Mouse (Mus musculus) cerebellum, postnatal 4 days (tissue): Measurements from ENCODE around the gene Mtmr3.
A peak's percentile ranks its signal among the peaks of the same experiment; 100 is the strongest.
"Not testable (repeated sequence)": the region's sequence is repeated elsewhere in the genome, so short reads cannot be mapped to it uniquely, and the experiment has no call there.

ENCODE experiments used
- DNase-seq, 2 experiments: peaks; one replicate each; pipeline ENCODE4 v3.0.0; 2022; ENCODE audit warnings: low spot score in 2 of 2, mixed read lengths in 1 of 2

The Mtmr3 gene

DNA sequence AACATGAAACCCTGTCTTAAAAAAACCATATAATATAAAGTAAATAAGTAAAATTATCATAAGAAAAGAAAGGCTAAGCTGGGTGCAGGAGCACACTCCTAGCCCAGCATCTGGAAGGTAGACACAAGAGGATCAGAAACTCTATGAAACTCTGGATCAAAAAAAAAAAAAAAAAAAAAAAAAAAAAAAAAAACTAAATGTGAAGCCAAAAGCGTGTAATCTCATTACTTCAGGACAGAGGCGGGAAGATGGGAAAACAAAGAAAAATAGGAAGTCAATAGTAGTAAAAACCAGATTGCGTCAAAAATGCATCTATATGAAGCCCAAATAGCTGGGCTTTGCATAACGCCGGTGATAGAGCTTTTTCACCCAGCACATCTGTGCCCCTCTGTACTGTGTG is 7.2 kb upstream of the Mtmr3 start:
- DNase-seq = no peak

GRCm38 (mm10) chr11:4599916-4600315 is 5.3 kb upstream of the Mtmr3 start:
- DNase-seq = no peak

GRCm38 (mm10) chr11:4598411-4598810 is 3.7 kb upstream of the Mtmr3 start:
- no peak for DNase-seq

DNA sequence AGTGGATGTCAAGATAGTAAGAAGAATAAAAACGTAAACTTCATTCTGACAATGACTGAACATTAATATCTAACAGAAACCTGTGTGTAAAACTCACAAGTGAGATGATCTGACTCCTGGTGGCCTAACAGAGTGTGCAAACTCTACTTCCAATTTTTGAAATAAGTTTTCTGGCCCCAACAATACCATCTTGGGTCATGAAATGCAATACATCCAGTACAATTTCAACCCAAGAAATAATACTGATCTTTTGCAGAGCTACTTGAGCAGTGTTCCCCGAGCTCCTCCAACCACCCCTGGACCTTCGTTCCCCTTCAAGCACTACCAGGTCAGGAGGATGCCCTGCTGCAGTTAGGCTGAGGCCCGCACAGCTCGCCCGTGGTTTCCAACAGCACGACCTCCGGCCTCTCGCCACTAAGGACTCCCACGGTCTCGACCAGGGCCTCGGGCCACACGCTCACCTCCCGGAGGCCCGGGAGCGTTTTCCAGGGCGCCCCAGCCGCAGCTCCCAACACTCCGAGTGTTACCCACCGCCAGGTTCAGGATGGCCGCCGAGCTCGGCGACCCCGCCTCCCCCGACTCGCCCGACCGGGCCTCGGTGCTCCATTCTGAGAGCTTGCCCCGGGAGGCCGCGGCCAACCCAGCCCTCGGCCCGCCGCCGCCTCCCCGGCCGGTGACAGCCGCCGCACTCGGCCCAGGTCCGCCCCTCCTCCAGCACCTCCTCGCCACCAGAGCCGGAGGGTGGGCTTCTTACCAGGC is 635 bp downstream of the Mtmr3 start:
- DNase-seq = peak in 1 of 2 experiments; percentile 40

GRCm38 (mm10) chr11:4593491-4593848 is 1.2 kb downstream of the Mtmr3 start:
- no peak for DNase-seq

DNA sequence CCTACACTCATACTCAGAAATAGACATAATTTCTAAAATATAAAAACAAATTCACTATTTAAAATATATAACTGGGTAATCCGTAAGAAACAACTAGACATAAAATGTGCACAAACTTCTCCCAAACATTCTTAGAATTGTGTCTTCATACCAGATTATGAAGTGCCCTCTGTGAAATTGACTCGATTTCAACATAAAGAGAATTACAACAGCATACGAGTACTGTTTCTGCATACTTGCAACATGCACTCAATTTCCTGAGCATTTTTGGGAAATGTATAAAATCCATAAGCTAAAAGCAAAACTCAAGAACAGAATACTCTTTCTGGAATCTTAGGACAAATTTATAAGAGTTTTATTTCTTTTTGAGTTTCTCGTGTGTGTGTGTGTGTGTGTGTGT is 2.9 kb downstream of the Mtmr3 start:
- DNase-seq = no peak

DNA sequence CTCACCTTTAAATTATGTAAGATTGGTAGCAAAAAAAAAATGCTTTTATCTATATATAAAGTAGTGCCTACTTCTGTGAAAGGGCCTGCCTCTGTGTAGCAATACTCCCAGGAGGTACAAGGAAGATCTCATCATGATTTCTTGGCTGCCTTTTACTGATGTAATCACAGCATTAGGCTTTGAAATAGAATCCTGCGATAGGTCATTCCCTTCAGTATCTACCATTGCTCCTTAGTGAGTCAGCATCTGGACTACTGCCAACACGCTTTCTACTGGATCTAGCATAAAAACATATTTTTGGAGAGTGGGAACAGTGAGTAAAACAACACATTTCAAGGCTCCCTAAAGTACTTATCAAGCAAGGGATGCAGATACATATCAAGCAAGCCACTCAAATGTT is 16.0 kb downstream of the Mtmr3 start:
- DNase-seq = no peak

DNA sequence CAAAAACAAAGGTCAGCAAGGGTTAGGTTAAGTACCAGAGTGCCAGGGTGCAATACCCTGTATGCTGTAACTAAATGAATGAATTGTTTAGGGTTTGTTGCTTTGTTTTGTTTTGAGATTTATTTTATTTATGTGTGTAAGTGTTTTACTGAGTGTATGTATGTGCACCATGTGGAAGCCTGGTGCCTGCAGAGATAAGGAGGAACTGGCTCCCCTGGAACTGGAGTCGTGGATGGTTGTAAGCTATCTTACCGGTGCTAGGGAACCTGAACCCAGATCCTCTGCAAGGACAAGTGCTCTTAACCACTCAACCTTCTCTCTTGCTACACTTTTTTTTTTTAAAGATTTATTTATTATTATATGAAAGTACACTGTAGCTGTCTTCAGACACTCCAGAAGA is 17.6 kb downstream of the Mtmr3 start:
- DNase-seq = no peak

GRCm38 (mm10) chr11:4576090-4576732 is 18.5 kb downstream of the Mtmr3 start:
- not testable (repeated sequence) for DNase-seq

DNA sequence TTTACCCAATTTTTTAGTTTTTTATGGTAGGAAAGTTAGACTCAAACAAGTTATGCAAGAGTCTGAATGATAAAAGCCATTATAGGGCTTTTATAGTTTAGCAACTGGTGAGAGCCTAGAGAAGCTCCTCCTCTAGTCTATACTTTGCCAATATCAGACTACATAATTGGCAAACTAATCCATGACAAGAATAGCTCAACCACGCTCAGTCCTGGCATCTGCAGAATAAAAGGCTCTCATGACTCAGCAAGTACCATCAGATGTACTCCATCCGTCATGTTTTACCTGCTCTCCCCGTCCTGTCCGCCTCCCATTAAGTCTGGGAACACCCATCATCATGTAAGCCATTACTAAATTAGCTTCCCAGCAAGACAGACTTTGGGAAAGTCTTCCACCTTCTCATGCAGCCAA is 23.2 kb downstream of the Mtmr3 start:
- DNase-seq = no peak

DNA sequence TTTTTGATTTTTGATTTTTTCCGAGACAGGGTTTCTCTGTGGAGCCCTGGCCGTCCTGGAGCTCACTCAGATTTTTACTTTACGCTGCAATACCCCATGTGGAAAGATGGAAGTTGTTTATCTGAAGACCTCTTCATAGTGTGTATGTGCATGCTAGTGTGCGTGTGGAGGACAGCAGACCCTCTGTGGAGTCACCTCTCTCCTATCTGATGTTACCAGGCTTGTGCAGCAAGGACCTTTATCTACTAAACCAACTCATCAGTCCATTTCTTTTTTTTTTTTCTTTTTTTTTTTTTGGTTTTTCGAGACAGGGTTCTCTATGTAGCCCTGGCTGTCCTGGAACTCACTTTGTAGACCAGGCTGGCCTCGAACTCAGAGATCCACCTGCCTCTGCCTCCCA is 28.3 kb downstream of the Mtmr3 start:
- no peak for DNase-seq

DNA sequence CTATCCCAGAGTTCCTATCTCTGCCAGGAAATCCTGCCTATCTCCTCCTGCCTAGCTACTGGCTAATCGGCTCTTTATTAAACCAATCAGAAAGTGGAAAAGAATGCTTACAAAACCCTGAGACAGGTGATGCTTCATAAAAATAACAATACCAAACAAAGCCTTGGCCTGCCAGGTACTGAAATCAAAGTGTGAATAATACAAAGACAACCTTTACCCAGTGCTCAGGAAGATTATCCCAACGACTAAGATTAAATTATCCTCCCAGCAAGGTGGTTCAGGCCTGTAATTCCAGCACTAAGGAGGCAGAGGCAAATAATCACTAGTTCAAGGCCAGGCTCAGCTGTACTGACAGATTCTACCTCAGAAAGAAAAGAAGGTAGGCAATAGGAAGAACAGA is 29.1 kb downstream of the Mtmr3 start:
- no peak for DNase-seq

DNA sequence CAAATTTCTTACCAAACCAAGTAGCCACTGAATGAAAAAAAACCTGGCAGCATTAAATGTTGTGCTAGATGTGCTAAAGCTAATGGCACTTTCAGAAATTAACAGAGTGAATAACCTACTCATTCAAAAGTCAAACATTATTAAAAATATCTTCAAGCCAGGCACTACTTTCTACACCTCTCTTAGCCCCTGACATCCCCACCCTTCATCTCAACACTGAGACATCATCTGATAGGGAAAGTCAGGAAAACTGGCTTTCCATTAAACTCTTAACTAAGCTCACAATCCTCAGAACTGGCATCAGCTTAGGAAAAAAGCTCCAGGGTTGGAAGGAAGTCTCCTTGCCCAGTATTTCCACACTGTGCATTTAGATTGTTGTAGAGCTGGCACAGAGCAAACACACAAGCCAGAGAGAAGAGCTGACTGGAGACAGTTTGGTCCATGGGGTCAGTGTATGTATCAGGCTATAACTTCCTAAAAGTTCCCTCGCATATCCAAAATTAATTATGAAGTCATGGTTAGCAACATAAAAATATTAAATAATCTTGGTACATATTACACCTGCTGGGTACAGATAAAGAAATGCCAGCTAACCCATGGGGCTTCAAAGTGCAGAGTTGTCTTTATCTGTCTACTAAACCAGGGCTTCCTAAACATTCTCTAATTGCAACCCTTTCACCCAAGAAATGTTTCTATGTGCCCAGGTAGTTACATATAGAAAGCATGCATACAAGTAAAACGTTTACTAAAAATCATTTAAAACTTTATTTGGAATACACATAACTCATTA is 41.2 kb downstream of the Mtmr3 start:
- DNase-seq = no peak

DNA sequence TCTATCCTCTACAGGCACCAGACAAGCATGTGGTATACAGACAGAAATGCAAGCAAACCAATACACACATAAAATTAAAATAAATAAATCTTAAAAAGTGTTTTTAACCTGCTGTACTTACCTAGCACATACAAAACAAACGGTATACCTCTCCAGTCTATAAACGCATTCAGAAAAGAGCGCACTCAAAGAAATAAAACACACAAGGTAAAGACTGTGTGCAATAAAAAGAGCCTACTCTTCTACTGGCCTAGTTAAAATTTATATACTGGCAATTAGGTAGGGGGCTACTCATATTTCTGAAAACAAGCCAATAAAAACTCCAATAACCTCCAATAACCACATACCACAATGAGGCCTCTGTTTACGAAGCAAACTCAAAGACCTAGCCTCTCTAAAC is 47.1 kb downstream of the Mtmr3 start:
- DNase-seq = no peak

GRCm38 (mm10) chr11:4545976-4546375 is 48.7 kb downstream of the Mtmr3 start:
- DNase-seq = no peak

GRCm38 (mm10) chr11:4545401-4545800 is 49.3 kb downstream of the Mtmr3 start:
- no peak for DNase-seq

- not testable (repeated sequence) for DNase-seq
Observed at GRCm38 (mm10) chr11:4544627-4544921, 50.1 kb downstream of the Mtmr3 start.

DNA sequence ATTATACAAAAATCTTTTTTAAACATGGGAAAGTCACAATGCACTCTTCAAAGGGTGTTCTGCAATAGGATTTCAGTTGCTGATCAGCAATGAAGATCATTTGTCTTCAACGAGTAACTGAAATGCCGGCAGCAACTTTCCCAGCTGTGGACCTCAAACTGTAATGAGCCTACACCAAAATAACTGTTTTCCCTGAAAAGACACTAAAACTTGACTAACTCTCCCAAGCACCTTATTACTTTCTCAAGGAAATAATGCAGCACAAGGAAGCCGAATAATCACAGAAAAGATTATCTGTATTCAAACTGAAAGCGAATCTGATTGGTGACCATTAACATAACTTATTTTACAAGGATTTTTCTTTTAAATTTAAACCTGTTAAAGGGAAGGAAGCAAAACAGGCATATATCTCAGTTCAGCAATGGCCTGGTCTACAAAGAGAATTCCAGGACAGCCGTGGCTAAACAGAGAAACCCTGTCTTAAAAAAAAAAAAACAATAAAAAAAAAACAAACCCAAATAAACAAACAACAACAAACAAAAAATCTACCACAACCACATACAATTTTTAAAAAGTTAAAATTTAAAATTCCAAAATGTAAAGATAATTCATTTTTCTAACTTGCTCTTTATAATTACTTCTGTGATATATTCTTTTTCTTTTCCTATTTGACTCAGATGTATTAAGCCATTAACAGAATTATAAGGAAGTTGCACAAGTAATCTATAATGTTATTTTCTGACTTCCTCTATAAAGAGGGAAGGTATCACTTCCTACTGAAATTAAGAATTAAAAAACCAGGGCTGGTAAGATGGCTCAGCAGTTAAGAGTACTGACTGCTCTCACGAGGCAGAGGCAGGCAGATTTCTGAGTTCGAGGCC is 50.7 kb downstream of the Mtmr3 start:
- no peak for DNase-seq

DNA sequence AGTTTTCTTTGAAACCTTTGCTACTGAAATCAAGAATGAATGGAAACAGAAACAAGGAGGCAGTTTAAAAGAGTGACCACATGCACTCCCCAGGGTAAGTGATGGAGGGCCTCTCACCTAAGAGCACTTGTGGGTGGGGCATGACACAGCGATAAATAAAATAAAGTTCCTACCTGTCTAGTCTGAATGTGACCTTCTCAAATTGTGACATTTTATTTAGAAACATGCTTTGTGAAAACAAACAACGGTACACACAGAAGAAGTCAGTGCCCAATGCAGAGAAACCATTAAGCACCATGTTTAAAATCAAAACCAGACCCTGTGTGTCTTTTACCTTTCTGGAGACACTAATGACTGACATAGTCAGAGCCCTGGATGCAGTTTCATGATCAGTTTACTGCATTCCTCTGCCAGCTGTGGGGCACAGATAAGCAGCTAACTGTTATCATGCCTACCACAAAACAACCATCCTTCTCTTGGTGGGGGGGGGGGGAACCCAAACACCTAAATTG is 51.6 kb downstream of the Mtmr3 start:
- no peak for DNase-seq

GRCm38 (mm10) chr11:4536645-4537044 is 58.0 kb downstream of the Mtmr3 start:
- DNase-seq = no peak

GRCm38 (mm10) chr11:4527132-4527531 is 67.5 kb downstream of the Mtmr3 start:
- DNase-seq = no peak

DNA sequence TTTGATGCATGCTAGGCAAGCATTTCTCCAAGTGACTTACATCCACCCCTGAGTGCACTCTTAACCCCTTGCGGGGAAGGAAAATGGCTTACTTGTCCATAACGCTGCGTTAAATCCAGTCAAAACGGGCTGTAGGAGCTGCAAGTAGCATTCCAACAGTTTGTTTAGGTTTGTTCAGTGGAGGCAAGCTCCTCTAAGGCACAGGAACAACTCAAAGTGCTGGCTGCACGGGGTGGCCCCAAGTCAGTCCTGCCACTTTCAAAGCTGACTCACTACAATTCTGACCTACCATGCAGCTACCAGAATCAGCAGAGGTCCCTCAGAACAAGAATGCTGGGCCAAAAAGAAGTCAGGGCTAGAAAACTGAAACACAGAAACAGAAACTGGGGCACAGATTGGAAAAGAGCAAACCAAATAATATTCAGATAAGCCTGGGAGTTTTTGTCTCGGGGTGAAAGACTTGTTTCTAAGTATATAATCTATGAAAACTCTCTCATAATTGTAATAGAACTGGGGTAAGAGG is 72.5 kb downstream of the Mtmr3 start:
- DNase-seq = no peak
